Mouse (Mus musculus) gonadal fat pad, adult 2 months (tissue): ENCODE data around the gene Dlg1. TPM values are rescaled to one million over a fixed set of nuclear protein-coding genes. Genes with fewer than 3 reads are reported as not detected.
"Not testable (repeated sequence)": the region's sequence is repeated elsewhere in the genome, so short reads cannot be mapped to it uniquely, and the experiment has no call there.

Experiments used
- DNase-seq: peaks from one replicate; pipeline ENCODE4 v3.0.0-alpha.2; 2012; ENCODE audit warnings: low read depth
- polyA plus RNA-seq: library from polyadenylated mRNA; depleted of rRNA; stranded (reverse); fragments of >200 nt; gene quantifications from 2 replicates; pipeline ENCODE4 v1.2.3, GENCODE M21; 2012

Gene Dlg1
- polyA plus RNA-seq, 1 experiment, result 23.3 TPM

- no peak for DNase-seq
These were observed 5.7 kb upstream of the Dlg1 start for GRCm38 (mm10) chr16:31657502-31657901.

- no peak for DNase-seq
These were observed 4.5 kb upstream of the Dlg1 start for GRCm38 (mm10) chr16:31658539-31659334.

- no peak for DNase-seq
These were observed 3.8 kb upstream of the Dlg1 start for GRCm38 (mm10) chr16:31659453-31659852.

GRCm38 (mm10) chr16:31662556-31663378 lies 476 bp upstream of the Dlg1 start:
- no peak for DNase-seq

- DNase-seq, result no peak
These were observed 999 bp downstream of the Dlg1 start for GRCm38 (mm10) chr16:31664287-31664597.

GRCm38 (mm10) chr16:31672202-31672601 lies 9.0 kb downstream of the Dlg1 start:
- no peak for DNase-seq

- no peak for DNase-seq
These were observed 14.2 kb downstream of the Dlg1 start for GRCm38 (mm10) chr16:31677463-31677862.

GRCm38 (mm10) chr16:31682291-31682690 lies 19.0 kb downstream of the Dlg1 start:
- DNase-seq, result no peak

GRCm38 (mm10) chr16:31683670-31684430 lies 20.6 kb downstream of the Dlg1 start:
- DNase-seq, result no peak

GRCm38 (mm10) chr16:31684771-31685170 lies 21.5 kb downstream of the Dlg1 start:
- no peak for DNase-seq

GRCm38 (mm10) chr16:31687766-31688165 lies 24.5 kb downstream of the Dlg1 start:
- DNase-seq, result no peak

GRCm38 (mm10) chr16:31695286-31696020 lies 32.2 kb downstream of the Dlg1 start:
- DNase-seq, result no peak

- no peak for DNase-seq
These were observed 33.1 kb downstream of the Dlg1 start for GRCm38 (mm10) chr16:31696367-31696766.

GRCm38 (mm10) chr16:31697341-31697740 lies 34.1 kb downstream of the Dlg1 start:
- no peak for DNase-seq

GRCm38 (mm10) chr16:31705213-31705612 lies 42.0 kb downstream of the Dlg1 start:
- no peak for DNase-seq

- DNase-seq, result no peak
These were observed 42.7 kb downstream of the Dlg1 start for GRCm38 (mm10) chr16:31705904-31706303.

- no peak for DNase-seq
These were observed 44.1 kb downstream of the Dlg1 start for GRCm38 (mm10) chr16:31707326-31707725.

- no peak for DNase-seq
These were observed 59.7 kb downstream of the Dlg1 start for GRCm38 (mm10) chr16:31722991-31723390.

- no peak for DNase-seq
These were observed 60.9 kb downstream of the Dlg1 start for GRCm38 (mm10) chr16:31724121-31724520.

- no peak for DNase-seq
These were observed 61.6 kb downstream of the Dlg1 start for GRCm38 (mm10) chr16:31724818-31725217.

GRCm38 (mm10) chr16:31730971-31731370 lies 67.7 kb downstream of the Dlg1 start:
- DNase-seq, result not testable (repeated sequence)

- no peak for DNase-seq
These were observed 73.8 kb downstream of the Dlg1 start for GRCm38 (mm10) chr16:31737081-31737480.
